Mouse (Mus musculus) C2C12 (cell line): ENCODE data around the gene Agap1.

Source experiments
- CEBPB ChIP-seq: IDR thresholded peaks from one replicate; pipeline ENCODE4 v1.6.1; 2011; ENCODE audit warnings: low read depth, mild to moderate bottlenecking, control low read depth, moderate library complexity
- CTCF ChIP-seq: IDR thresholded peaks from one replicate; pipeline ENCODE4 v1.5.1; 2011; ENCODE audit not compliant: control insufficient read depth, insufficient read depth, insufficient read length
- FOSL1 ChIP-seq: IDR thresholded peaks from one replicate; pipeline ENCODE4 v1.8.0; 2011; ENCODE audit warnings: mild to moderate bottlenecking, low read length; ENCODE audit not compliant: poor library complexity, insufficient read depth, severe bottlenecking
- MAX ChIP-seq: IDR thresholded peaks from one replicate; pipeline ENCODE4 v1.6.1; 2011; ENCODE audit warnings: mild to moderate bottlenecking, control low read depth
- MYOD1 ChIP-seq: IDR thresholded peaks from one replicate; pipeline ENCODE4 v1.6.1; 2011; ENCODE audit warnings: low read depth; ENCODE audit not compliant: control insufficient read depth, insufficient read length
- MYOG ChIP-seq: IDR thresholded peaks from one replicate; pipeline ENCODE4 v1.6.1; 2011; ENCODE audit not compliant: control insufficient read depth, insufficient read length; ENCODE audit errors: extremely low read depth
- USF1 ChIP-seq: IDR thresholded peaks from one replicate; pipeline ENCODE4 v1.6.1; 2011; ENCODE audit warnings: low read depth, mild to moderate bottlenecking, control low read depth, moderate library complexity

DNA sequence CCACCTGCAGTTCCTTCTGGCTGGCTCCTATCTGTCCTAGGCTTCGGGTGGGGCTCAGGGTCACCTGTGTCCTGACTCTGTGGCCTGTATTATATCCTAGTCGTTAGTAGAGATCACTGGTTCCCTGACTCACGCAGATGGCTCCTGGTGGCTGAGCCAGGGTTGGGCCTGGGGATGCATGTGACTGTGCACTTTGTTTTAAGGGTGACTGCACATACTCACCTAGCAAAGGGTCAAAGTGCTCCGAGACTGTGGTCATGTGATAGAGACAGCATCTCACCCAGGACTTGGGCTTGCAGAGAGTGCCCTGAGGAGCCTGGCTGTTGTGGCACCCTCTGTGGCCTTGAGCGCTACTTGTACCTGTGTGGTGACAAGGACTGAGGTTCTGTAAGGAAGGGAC lies 22.4 kb downstream of the Agap1 start:
- TF ChIP-seq CTCF, result no peak
- TF ChIP-seq CEBPB, result no peak
- no peak for TF ChIP-seq USF1
- TF ChIP-seq MYOD1, result no peak
- TF ChIP-seq MAX, result no peak
- no peak for TF ChIP-seq FOSL1
- no peak for TF ChIP-seq MYOG
